Mouse (Mus musculus) neural tube, embryonic 12.5 days (tissue): ENCODE results near the gene Ltbp1. TPM values are rescaled to one million over a fixed set of nuclear protein-coding genes. Genes with fewer than 3 reads are reported as not detected.

Experiments
- ATAC-seq: fragments of 200-750 bp; cut with Nextera tagmentation; 2 replicates; pipeline ENCODE4 v1.8.0; 2017; ENCODE audit warnings: low read depth, mild to moderate bottlenecking, moderate TSS enrichment, moderate library complexity; ENCODE audit not compliant: low FRiP score
- H3K27ac ChIP-seq: fragments of 300-500 bp; sonication (generic); 2 replicates; pipeline ENCODE4 v1.5.1; 2016
- H3K27me3 ChIP-seq: fragments of 300-500 bp; sonication (generic); replicated peaks from 2 replicates; pipeline ENCODE4 v1.6.1; 2016; ENCODE audit warnings: mild to moderate bottlenecking
- H3K36me3 ChIP-seq: fragments of 300-500 bp; sonication (generic); 2 replicates; pipeline ENCODE4 v1.6.1; 2016; ENCODE audit warnings: mild to moderate bottlenecking
- H3K4me1 ChIP-seq: fragments of 300-500 bp; sonication (generic); 2 replicates; pipeline ENCODE4 v1.6.1; 2016
- H3K4me2 ChIP-seq: fragments of 300-500 bp; sonication (generic); replicated peaks from 2 replicates; pipeline ENCODE4 v1.6.1; 2016; ENCODE audit warnings: mild to moderate bottlenecking
- H3K4me3 ChIP-seq: fragments of 300-500 bp; sonication (generic); 2 replicates; pipeline ENCODE4 v1.5.1; 2016
- H3K9ac ChIP-seq: fragments of 300-500 bp; sonication (generic); 2 replicates; pipeline ENCODE4 v1.6.1; 2016; ENCODE audit warnings: mild to moderate bottlenecking
- H3K9me3 ChIP-seq: fragments of 300-500 bp; sonication (generic); 2 replicates; pipeline ENCODE4 v1.6.1; 2016; ENCODE audit warnings: mild to moderate bottlenecking
- WGBS: fragments of 180-500 bp; shearing (Covaris S2); methylation state at CpG from one replicate; pipeline ENCODE4 v1.1.7; 2016; 5-methylcytosine and 5-hydroxymethylcytosine counted together
- polyA plus RNA-seq: library from polyadenylated mRNA; unstranded; fragments of >200 nt; fragmentation: Nextera tagmentation; extraction: Ambion mirVana; gene quantifications from 2 replicates; pipeline ENCODE4 v1.2.1, GENCODE M21; 2016

The Ltbp1 gene
- polyA plus RNA-seq, 1 experiment from 2014 or later, result 7.2 TPM

DNA sequence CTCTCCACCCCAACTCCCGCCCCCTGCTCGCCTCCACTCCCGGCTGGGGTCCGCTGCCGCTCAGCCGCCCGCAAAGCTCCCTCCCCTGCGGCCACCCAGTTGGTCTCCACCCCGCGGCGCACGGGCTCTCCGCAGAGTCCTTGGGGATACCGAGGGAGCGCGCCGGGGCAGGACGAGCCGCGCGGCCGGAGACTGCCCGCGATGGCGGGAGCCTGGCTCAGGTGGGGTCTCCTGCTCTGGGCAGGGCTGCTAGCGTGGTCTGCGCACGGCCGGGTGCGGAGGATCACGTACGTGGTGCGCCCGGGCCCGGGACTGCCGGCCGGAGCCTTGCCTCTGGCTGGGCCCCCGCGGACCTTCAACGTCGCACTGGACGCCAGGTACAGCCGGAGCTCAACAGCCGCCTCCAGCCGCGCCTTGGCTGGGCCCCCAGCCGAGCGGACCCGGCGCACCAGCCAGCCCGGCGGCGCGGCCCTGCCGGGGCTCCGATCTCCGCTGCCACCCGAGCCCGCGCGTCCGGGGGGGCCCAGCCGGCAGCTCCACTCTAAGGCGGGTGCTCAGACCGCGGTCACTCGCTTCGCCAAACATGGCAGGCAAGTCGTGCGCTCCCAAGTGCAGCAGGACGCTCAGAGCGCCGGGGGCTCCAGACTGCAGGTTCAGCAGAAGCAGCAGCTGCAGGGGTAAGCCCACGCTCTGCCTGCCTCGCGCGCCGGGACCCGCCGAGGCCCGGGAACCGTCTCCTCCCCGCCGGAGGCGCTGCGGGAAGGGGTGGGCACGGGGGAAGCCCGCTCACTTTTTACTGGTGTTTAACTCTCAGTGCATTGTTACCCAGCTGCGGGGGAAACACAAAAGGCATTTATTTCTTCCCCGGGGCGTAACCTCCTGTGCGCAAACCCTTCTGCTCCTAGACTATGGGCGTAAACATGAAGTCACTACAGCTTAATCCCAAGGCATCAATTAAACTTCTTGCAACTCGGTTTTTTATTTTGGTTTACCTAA lies 615 bp downstream of the Ltbp1 start:
- Histone ChIP-seq H3K36me3 (no peaks in the 10 kb centered on the region), H3K4me3 (peak overlapping the region; percentile 60), H3K9ac (peak overlapping the region; percentile 75), H3K4me1 (peaks cover 10% of the 10 kb centered on the region), H3K4me2 (peak overlapping the region; percentile 99), H3K27ac (peak overlapping the region; percentile 20; the same call in 1 of the 2 replicates), H3K9me3 (no peaks in the 10 kb centered on the region), H3K27me3 (0 out of 2 replicates have a peak, but pooled peaks cover 3% of the 10 kb centered on the region)
- peak; percentile 79 for ATAC-seq
- under 1% methylated on average over 94 of the region's 94 CpGs for WGBS

DNA sequence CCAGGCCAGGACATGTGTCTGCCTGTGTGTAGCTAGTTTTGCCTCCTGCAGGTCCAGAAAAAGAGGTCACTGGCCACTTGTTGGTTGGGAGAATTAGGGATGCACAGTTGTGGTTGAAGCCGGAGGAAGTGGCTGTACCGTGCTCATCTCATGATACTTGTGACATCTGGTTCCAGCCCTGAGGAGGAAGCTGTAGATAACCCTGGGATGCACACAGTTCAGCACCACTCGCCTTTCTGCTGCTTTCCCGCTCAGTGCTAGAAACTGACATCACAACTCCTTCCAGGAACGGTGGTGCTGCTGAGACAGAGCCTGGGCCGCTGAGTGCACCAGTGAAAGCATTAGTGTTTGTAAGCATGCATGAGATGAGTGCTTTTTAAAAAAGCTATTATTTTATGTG lies 5.6 kb downstream of the Ltbp1 start:
- Histone ChIP-seq H3K9ac (no peak overlapping the region), H3K27me3 (0 out of 2 replicates have a peak, but pooled peaks cover 7% of the 10 kb centered on the region), H3K4me2 (no peak overlapping the region), H3K4me1 (peaks cover 9% of the 10 kb centered on the region), H3K36me3 (no peaks in the 10 kb centered on the region), H3K27ac (no peak overlapping the region), H3K9me3 (no peaks in the 10 kb centered on the region), H3K4me3 (no peak overlapping the region)
- 83% methylated on average over 6 of the region's 6 CpGs for WGBS
- ATAC-seq, result no peak

DNA sequence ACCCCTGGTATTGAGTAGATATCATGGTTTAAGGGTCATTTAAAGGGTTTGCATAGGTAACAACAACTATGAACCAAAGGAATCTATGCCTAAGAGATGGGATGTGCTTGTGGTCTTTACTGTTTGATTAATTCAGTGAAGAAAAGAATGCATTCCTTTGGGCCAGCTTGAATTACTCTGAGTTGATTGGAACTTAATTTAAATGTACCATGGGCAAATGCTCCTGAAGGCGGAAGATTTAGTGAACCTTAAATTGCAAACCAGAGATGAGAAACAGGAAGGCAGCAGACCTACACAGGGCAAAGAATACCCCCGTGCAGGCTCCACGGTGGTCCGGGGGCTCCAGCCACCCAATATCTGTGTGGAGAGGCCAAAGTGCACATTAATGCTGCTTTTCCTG lies 7.8 kb downstream of the Ltbp1 start:
- no peak overlapping the region for H3K27ac ChIP-seq
- 53% methylated on average over 4 of the region's 4 CpGs for WGBS
- 0 out of 2 replicates have a peak, but pooled peaks cover 4% of the 10 kb centered on the region for H3K27me3 ChIP-seq
- H3K4me1 ChIP-seq, result no peaks in the 10 kb centered on the region
- no peak overlapping the region for H3K4me3 ChIP-seq
- no peak overlapping the region for H3K4me2 ChIP-seq
- no peaks in the 10 kb centered on the region for H3K9me3 ChIP-seq
- ATAC-seq, result no peak
- H3K9ac ChIP-seq, result no peak overlapping the region
- H3K36me3 ChIP-seq, result no peaks in the 10 kb centered on the region

- H3K4me3 ChIP-seq, result no peak overlapping the region
- no peak overlapping the region for H3K9ac ChIP-seq
- H3K36me3 ChIP-seq, result no peaks in the 10 kb centered on the region
- 0 out of 2 replicates have a peak, but pooled peaks cover 4% of the 10 kb centered on the region for H3K27me3 ChIP-seq
- no peak overlapping the region for H3K27ac ChIP-seq
- no peaks in the 10 kb centered on the region for H3K4me1 ChIP-seq
- no peak for ATAC-seq
- WGBS, result 69% methylated on average over 10 of the region's 10 CpGs
- H3K9me3 ChIP-seq, result no peaks in the 10 kb centered on the region
- no peak overlapping the region for H3K4me2 ChIP-seq
Measured at GRCm38 (mm10) chr17:75013868-75014267, 8.5 kb downstream of the Ltbp1 start.

DNA sequence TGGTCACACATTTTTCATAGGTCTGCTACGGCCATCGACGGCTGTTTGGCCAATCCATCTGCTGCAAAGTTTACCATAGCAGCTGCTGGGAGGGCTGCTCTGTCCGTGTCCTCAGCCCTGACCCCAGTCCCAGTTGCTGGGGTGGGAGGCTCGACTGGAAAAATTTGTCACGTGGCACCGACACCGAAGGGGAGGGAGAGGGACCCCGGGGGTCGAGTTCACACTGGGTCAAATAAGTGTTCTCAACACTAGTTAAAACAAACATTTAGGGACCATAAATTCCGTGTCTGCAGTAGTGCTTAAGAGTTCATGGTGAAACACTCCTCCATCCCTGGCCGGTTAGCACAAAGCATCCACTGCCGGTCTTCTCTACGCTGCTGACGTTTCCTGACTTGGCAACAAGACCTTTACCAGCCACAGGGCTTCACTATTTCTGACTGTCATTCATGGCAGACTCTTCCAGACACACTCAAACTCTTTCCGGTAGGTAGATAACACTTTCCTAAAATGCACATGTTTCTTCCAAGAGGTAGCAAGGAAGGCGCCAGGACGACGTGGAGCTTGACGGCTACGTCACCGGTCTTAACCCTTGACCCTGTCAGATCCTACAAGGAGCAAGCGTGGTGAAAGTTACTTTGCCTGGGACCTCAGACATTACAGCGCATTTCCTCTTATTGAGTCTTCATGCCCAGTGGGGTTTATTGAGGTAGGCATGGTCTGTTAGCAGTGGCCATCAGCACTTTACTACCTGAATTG lies 9.4 kb downstream of the Ltbp1 start:
- ATAC-seq, result no peak
- Histone ChIP-seq H3K27ac (no peak overlapping the region), H3K27me3 (0 out of 2 replicates have a peak, but pooled peaks cover 4% of the 10 kb centered on the region), H3K9me3 (no peaks in the 10 kb centered on the region), H3K9ac (no peak overlapping the region), H3K4me1 (peaks cover 3% of the 10 kb centered on the region; the same call in 1 of the 2 replicates), H3K4me2 (no peak overlapping the region), H3K4me3 (no peak overlapping the region), H3K36me3 (no peaks in the 10 kb centered on the region)
- 54% methylated on average over 24 of the region's 24 CpGs for WGBS

- Histone ChIP-seq H3K4me3 (no peak overlapping the region), H3K4me1 (peaks cover 11% of the 10 kb centered on the region), H3K4me2 (no peak overlapping the region), H3K27me3 (0 out of 2 replicates have a peak, but pooled peaks cover 4% of the 10 kb centered on the region), H3K9me3 (no peaks in the 10 kb centered on the region), H3K9ac (no peak overlapping the region), H3K27ac (no peak overlapping the region), H3K36me3 (no peaks in the 10 kb centered on the region)
- no peak for ATAC-seq
- 84% methylated on average over 6 of the region's 6 CpGs for WGBS
Measured at GRCm38 (mm10) chr17:75015546-75015945, 10.2 kb downstream of the Ltbp1 start.

DNA sequence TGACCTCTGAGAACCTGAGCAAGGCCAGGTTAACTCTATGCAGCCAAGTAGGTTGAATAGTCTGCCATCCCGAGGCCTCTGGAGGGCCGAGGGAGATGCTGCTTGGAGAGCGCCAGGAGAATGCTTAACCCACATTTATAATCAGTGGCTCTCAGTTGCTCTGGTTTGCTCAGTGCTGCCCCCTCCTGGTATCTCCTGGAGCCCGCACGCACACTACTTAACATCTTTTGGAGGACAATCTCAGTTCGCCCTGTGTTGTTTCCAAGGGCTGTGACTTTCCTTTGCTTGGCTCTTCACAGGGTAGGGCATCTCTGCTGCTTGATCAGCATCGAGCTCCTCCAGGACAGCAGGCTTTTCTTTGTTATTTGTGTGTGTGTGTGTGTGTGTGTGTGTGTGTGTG lies 12.1 kb downstream of the Ltbp1 start:
- 71% methylated on average over 7 of the region's 7 CpGs for WGBS
- no peak overlapping the region for H3K9ac ChIP-seq

GRCm38 (mm10) chr17:75018142-75018541 lies 12.8 kb downstream of the Ltbp1 start:
- Histone ChIP-seq H3K4me2 (no peak overlapping the region), H3K27me3 (0 out of 2 replicates have a peak, but pooled peaks cover 4% of the 10 kb centered on the region), H3K27ac (no peak overlapping the region), H3K36me3 (no peaks in the 10 kb centered on the region), H3K9ac (no peak overlapping the region), H3K4me1 (peaks cover 12% of the 10 kb centered on the region), H3K4me3 (no peak overlapping the region), H3K9me3 (no peaks in the 10 kb centered on the region)
- WGBS, result 96% methylated on average over 5 of the region's 5 CpGs
- no peak for ATAC-seq

More for the DNA sequence above, 12.1 kb downstream of the Ltbp1 start:
- no peak overlapping the region for H3K4me3 ChIP-seq
- 0 out of 2 replicates have a peak, but pooled peaks cover 4% of the 10 kb centered on the region for H3K27me3 ChIP-seq
- H3K36me3 ChIP-seq, result no peaks in the 10 kb centered on the region
- H3K4me2 ChIP-seq, result no peak overlapping the region
- no peak for ATAC-seq
- H3K4me1 ChIP-seq, result peaks cover 12% of the 10 kb centered on the region
- no peak overlapping the region for H3K27ac ChIP-seq
- no peaks in the 10 kb centered on the region for H3K9me3 ChIP-seq

- Histone ChIP-seq H3K4me3 (no peak overlapping the region), H3K27me3 (0 out of 2 replicates have a peak, but pooled peaks cover 3% of the 10 kb centered on the region), H3K4me2 (peak overlapping the region; percentile 30; the same call in 1 of the 2 replicates), H3K4me1 (peaks cover 12% of the 10 kb centered on the region), H3K9me3 (no peaks in the 10 kb centered on the region), H3K36me3 (no peaks in the 10 kb centered on the region), H3K9ac (no peak overlapping the region), H3K27ac (no peak overlapping the region)
- ATAC-seq, result peak; percentile 87
- WGBS, result 13% methylated on average over 7 of the region's 7 CpGs
Measured at GRCm38 (mm10) chr17:75020026-75020425, 14.7 kb downstream of the Ltbp1 start.

DNA sequence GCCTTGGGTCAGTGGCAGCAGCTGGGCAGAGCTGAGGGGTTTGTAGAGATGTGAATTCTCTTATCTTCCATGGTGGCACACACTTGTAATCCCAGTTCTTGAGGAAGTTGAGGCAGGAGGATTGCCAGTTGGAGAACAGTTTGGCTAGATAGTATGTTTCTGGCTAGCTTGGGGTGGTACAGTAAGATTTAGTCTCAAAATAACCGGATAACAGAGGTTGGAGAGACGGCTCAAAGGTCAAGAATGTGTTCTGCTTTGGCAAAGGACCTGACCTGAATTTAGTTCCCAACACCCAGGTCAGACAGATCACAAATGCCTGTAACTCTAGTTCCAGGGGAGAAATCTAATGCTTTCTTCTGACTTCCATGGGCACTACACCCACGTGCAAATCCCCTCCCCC lies 15.3 kb downstream of the Ltbp1 start:
- Histone ChIP-seq H3K4me2 (no peak overlapping the region), H3K4me1 (peaks cover 12% of the 10 kb centered on the region), H3K9me3 (no peaks in the 10 kb centered on the region), H3K27ac (no peak overlapping the region), H3K36me3 (no peaks in the 10 kb centered on the region), H3K4me3 (no peak overlapping the region), H3K9ac (no peak overlapping the region), H3K27me3 (no peaks in the 10 kb centered on the region)
- no peak for ATAC-seq
- WGBS, result 71% methylated on average over 3 of the region's 3 CpGs

- Histone ChIP-seq H3K4me1 (no peaks in the 10 kb centered on the region), H3K4me3 (no peak overlapping the region), H3K27ac (no peak overlapping the region), H3K36me3 (no peaks in the 10 kb centered on the region), H3K9me3 (no peaks in the 10 kb centered on the region), H3K4me2 (no peak overlapping the region), H3K27me3 (no peaks in the 10 kb centered on the region), H3K9ac (no peak overlapping the region)
- ATAC-seq, result no peak
- 81% methylated on average over 12 of the region's 12 CpGs for WGBS
Measured at GRCm38 (mm10) chr17:75027358-75028131, 22.2 kb downstream of the Ltbp1 start.
